ENCODE assay signal across 8 mouse cellular contexts in genomic region chr11:30265666-30266065, GRCm38 (mm10). TPM values are rescaled to one million over a fixed set of nuclear protein-coding genes. Genes with fewer than 3 reads are reported as not detected.
DNase-seq lines count a peak whose midpoint lies in the region; ATAC-seq and TF ChIP-seq lines count a peak whose summit lies in the region.
"Had no signal": no experiment of that assay in that cellular context is flagged by ENCODE, and none has a peak within 500 bp of the region (broad histone marks: within the 10 kb centered on the region; RNA-seq: fewer than 3 reads in every experiment).

No protein-coding gene starts in this region.

- H3K27me3 ChIP-seq in lung, embryonic 14.5 days (ENCODE audit: insufficient read depth, low read length), result no peaks in the 10 kb centered on the region
- no peaks in the 10 kb centered on the region; the same call in 1 of the 2 replicates for H3K27me3 ChIP-seq in forebrain, embryonic 14.5 days (replicated peaks; ENCODE audit: control insufficient read depth, insufficient read depth, low read length)
- H3K27me3 ChIP-seq in limb, embryonic 10.5 days (ENCODE audit: low read depth, poor library complexity, severe bottlenecking), result 0 out of 2 replicates have a peak, but pooled peaks cover 4% of the 10 kb centered on the region
- no peaks in the 10 kb centered on the region for H3K27me3 ChIP-seq in stomach, embryonic 15.5 days (replicated peaks)

- peak overlapping the region; percentile 98 for H3K4me3 ChIP-seq in lung, embryonic 14.5 days (ENCODE audit: low read depth, low read length)
- peak overlapping the region; percentile 98 for H3K4me3 ChIP-seq in forebrain, embryonic 14.5 days (ENCODE audit: low read depth, low read length)
- peak overlapping the region; percentile 82; the same call in 1 of the 2 replicates for H3K4me3 ChIP-seq in limb, embryonic 10.5 days
- H3K4me3 ChIP-seq in stomach, embryonic 15.5 days (replicated peaks), result peak overlapping the region; percentile 25

- 0 out of 2 replicates have a peak overlapping the region, but pooled peaks have one; percentile 12 for H3K27ac ChIP-seq in lung, embryonic 14.5 days (ENCODE audit: low read depth)
- no peak overlapping the region for H3K27ac ChIP-seq in forebrain, embryonic 14.5 days (ENCODE audit: low read depth, low read length)
- H3K27ac ChIP-seq in limb, embryonic 10.5 days, result no peak overlapping the region
- no peak overlapping the region for H3K27ac ChIP-seq in stomach, embryonic 15.5 days

- TF ChIP-seq CTCF in lung, embryonic 14.5 days (IDR thresholded peaks at IDR 0.05; ENCODE audit: low read depth), result no peak

- peak; percentile 33 for DNase-seq in lung, embryonic 14.5 days
- no peak for DNase-seq in lung, postnatal 14 days
- no peak for DNase-seq in forebrain, embryonic 14.5 days (ENCODE audit: low spot score)
- DNase-seq in limb, embryonic 10.5 days (ENCODE audit: low spot score), result no peak
- no peak for DNase-seq in right cerebral cortex, adult 2 months (ENCODE audit: low spot score in 2 of 2)
- no peak for DNase-seq in thymus, postnatal 0 days (ENCODE audit: low spot score)
- DNase-seq: cerebellum, adult 18-20 months had no signal

- H3K4me1 ChIP-seq in lung, embryonic 14.5 days (ENCODE audit: insufficient read depth), result peaks cover 20% of the 10 kb centered on the region
- peaks cover 11% of the 10 kb centered on the region for H3K4me1 ChIP-seq in forebrain, embryonic 14.5 days (ENCODE audit: control insufficient read depth, insufficient read depth, low read length)
- peaks cover 11% of the 10 kb centered on the region for H3K4me1 ChIP-seq in limb, embryonic 10.5 days
- peaks cover 14% of the 10 kb centered on the region for H3K4me1 ChIP-seq in stomach, embryonic 15.5 days

- ATAC-seq in lung, embryonic 14.5 days (ENCODE audit: insufficient read depth), result no peak
- ATAC-seq in forebrain, embryonic 14.5 days, result no peak
- ATAC-seq in stomach, embryonic 15.5 days (ENCODE audit: insufficient read depth, low FRiP score, low read depth), result no peak

- H3K9ac ChIP-seq in lung, embryonic 14.5 days, result peak overlapping the region; percentile 24
- H3K9ac ChIP-seq in forebrain, embryonic 14.5 days (ENCODE audit: low read length), result peak overlapping the region; percentile 49; the same call in 1 of the 2 replicates
- H3K9ac ChIP-seq in stomach, embryonic 15.5 days, result no peak overlapping the region

- no peaks in the 10 kb centered on the region for H3K36me3 ChIP-seq in lung, embryonic 14.5 days (ENCODE audit: insufficient read depth)
- no peaks in the 10 kb centered on the region for H3K36me3 ChIP-seq in forebrain, embryonic 14.5 days (ENCODE audit: control insufficient read depth, insufficient read depth, low read length)
- H3K36me3 ChIP-seq in limb, embryonic 10.5 days, result no peaks in the 10 kb centered on the region
- no peaks in the 10 kb centered on the region for H3K36me3 ChIP-seq in stomach, embryonic 15.5 days

- H3K4me2 ChIP-seq in lung, embryonic 14.5 days, result peak overlapping the region; percentile 79
- H3K4me2 ChIP-seq in forebrain, embryonic 14.5 days (ENCODE audit: low read length), result peak overlapping the region; percentile 64
- peak overlapping the region; percentile 35 for H3K4me2 ChIP-seq in stomach, embryonic 15.5 days

- WGBS in lung, embryonic 14.5 days, result 58% methylated on average over 2 of the region's 2 CpGs
- 76% methylated on average over 2 of the region's 2 CpGs for WGBS in forebrain, embryonic 14.5 days
- 83% methylated on average over 2 of the region's 2 CpGs for whole genome bisulfite sequencing in limb, embryonic 10.5 days
- 73% methylated on average over 2 of the region's 2 CpGs for WGBS in stomach, embryonic 15.5 days

- no peaks in the 10 kb centered on the region for H3K9me3 ChIP-seq in lung, embryonic 14.5 days (ENCODE audit: low read depth, low read length)
- H3K9me3 ChIP-seq in forebrain, embryonic 14.5 days (replicated peaks; ENCODE audit: control insufficient read depth, low read length), result no peaks in the 10 kb centered on the region
- no peaks in the 10 kb centered on the region for H3K9me3 ChIP-seq in limb, embryonic 10.5 days (replicated peaks)
- H3K9me3 ChIP-seq in stomach, embryonic 15.5 days, result no peaks in the 10 kb centered on the region

RNA-seq across cellular contexts. Expression of gene Sptbn1, which starts 2.3 kb away (rescaled TPM):
- polyA plus RNA-seq in lung, embryonic 14.5 days (2014; fragmentation: Nextera tagmentation; extraction: Ambion mirVana), result 164 and 168 TPM in 2 replicates
- 101 and 114 TPM in 2 replicates for polyA plus RNA-seq in forebrain, embryonic 14.5 days (2014; fragmentation: Nextera tagmentation; extraction: Ambion mirVana)
- polyA plus RNA-seq in limb, embryonic 10.5 days (2016; fragmentation: Nextera tagmentation; extraction: Ambion mirVana), result 55.9 and 64.1 TPM in 2 replicates
- 114 and 119 TPM in 2 replicates for polyA plus RNA-seq in stomach, embryonic 15.5 days (2015; fragmentation: Nextera tagmentation; extraction: Ambion mirVana)
- 59.1 and 64.4 TPM in 2 replicates for polyA plus RNA-seq in thymus, postnatal 0 days (2015; fragmentation: Nextera tagmentation; extraction: Ambion mirVana)

Comparison
In these comparisons a context has a peak if more than half of its experiments do, and no peak if none do; other contexts are left out.
1. H3K4me3 ChIP-seq: peak in every context shown above with its lines; median percentile 98 in lung, embryonic 14.5 days; 98 in forebrain, embryonic 14.5 days; 82 in limb, embryonic 10.5 days; 25 in stomach, embryonic 15.5 days.